Mouse (Mus musculus) stomach, postnatal 0 days (tissue): ENCODE results near the gene Nek4. TPM values are rescaled to one million over a fixed set of nuclear protein-coding genes. Genes with fewer than 3 reads are reported as not detected.

Source experiments
- ATAC-seq: fragments of 200-750 bp; cut with Nextera tagmentation; 2 replicates; pipeline ENCODE4 v1.8.0; 2017; ENCODE audit not compliant: low FRiP score, low TSS enrichment
- DNase-seq: peaks from one replicate; pipeline ENCODE4 v3.0.0-alpha.2; 2016; ENCODE audit warnings: low spot score
- H3K27ac ChIP-seq: fragments of 300-500 bp; sonication (generic); replicated peaks from 2 replicates; pipeline ENCODE4 v1.5.1; 2014; ENCODE audit warnings: mild to moderate bottlenecking, control low read depth
- H3K27me3 ChIP-seq: fragments of 300-500 bp; sonication (generic); 2 replicates; pipeline ENCODE4 v1.6.1; 2014; ENCODE audit warnings: low read length; ENCODE audit not compliant: control insufficient read depth, insufficient read depth
- H3K36me3 ChIP-seq: fragments of 300-500 bp; sonication (generic); 2 replicates; pipeline ENCODE4 v1.6.1; 2014; ENCODE audit warnings: low read length, mixed read lengths; ENCODE audit not compliant: control insufficient read depth, insufficient read depth
- H3K4me1 ChIP-seq: fragments of 300-500 bp; sonication (generic); replicated peaks from 2 replicates; pipeline ENCODE4 v1.6.1; 2014; ENCODE audit warnings: antibody characterized with exemption; ENCODE audit not compliant: control insufficient read depth, insufficient read depth
- H3K4me2 ChIP-seq: fragments of 300-500 bp; sonication (generic); replicated peaks from 2 replicates; pipeline ENCODE4 v1.6.1; 2014; ENCODE audit warnings: low read depth, mild to moderate bottlenecking, control low read depth, moderate library complexity
- H3K4me3 ChIP-seq: fragments of 300-500 bp; sonication (generic); 2 replicates; pipeline ENCODE4 v1.5.1; 2014; ENCODE audit warnings: low read depth, low read length, control low read depth
- H3K9ac ChIP-seq: fragments of 300-500 bp; sonication (generic); 2 replicates; pipeline ENCODE4 v1.6.1; 2014; ENCODE audit warnings: mild to moderate bottlenecking, low read length, control low read depth, mixed read lengths
- H3K9me3 ChIP-seq: fragments of 300-500 bp; sonication (generic); 2 replicates; pipeline ENCODE4 v1.6.1; 2016; ENCODE audit warnings: low read length; ENCODE audit not compliant: control insufficient read depth
- CTCF ChIP-seq: IDR thresholded peaks from 2 replicates; pipeline ENCODE4 v1.5.1; 2016; ENCODE audit warnings: antibody characterized with exemption, low read depth, mild to moderate bottlenecking, moderate library complexity
- EP300 ChIP-seq: optimal IDR thresholded peaks from 2 replicates; pipeline ENCODE3; 2016; ENCODE audit warnings: antibody characterized with exemption
- WGBS: fragments of 180-500 bp; shearing (Covaris S2); extraction: QIAGEN DNeasy Blood & Tissue Kit; methylation state at CpG from one replicate; pipeline ENCODE4 v1.1.7; 2014; 5-methylcytosine and 5-hydroxymethylcytosine counted together
- polyA plus RNA-seq: library from polyadenylated mRNA; unstranded; fragments of >200 nt; fragmentation: Nextera tagmentation; extraction: Ambion mirVana; gene quantifications from 2 replicates; pipeline ENCODE4 v1.2.1, GENCODE M21; 2015

Nek4 gene
- polyA plus RNA-seq, 1 experiment from 2014 or later, result 4.1 TPM

- WGBS, result 70% methylated on average over 3 of the region's 3 CpGs
- Histone ChIP-seq H3K9ac (no peak overlapping the region), H3K27me3 (no peaks in the 10 kb centered on the region), H3K4me2 (no peak overlapping the region), H3K27ac (no peak overlapping the region), H3K4me3 (no peak overlapping the region), H3K4me1 (no peaks in the 10 kb centered on the region), H3K9me3 (no peaks in the 10 kb centered on the region), H3K36me3 (no peaks in the 10 kb centered on the region)
- TF ChIP-seq EP300, result no peak
- TF ChIP-seq CTCF, result no peak
- no peak for DNase-seq
- no peak for ATAC-seq
Observed at GRCm38 (mm10) chr14:30976222-30976621, 25.0 kb downstream of the Nek4 start.

GRCm38 (mm10) chr14:30996417-30996816 is 45.2 kb downstream of the Nek4 start:
- Histone ChIP-seq H3K4me2 (no peak overlapping the region), H3K9ac (no peak overlapping the region), H3K9me3 (no peaks in the 10 kb centered on the region), H3K27ac (no peak overlapping the region), H3K4me1 (no peaks in the 10 kb centered on the region), H3K27me3 (no peaks in the 10 kb centered on the region), H3K36me3 (no peaks in the 10 kb centered on the region; the same call in 1 of the 2 replicates), H3K4me3 (no peak overlapping the region)
- ATAC-seq (no peak), DNase-seq (no peak)
- TF ChIP-seq CTCF (no peak), EP300 (no peak)

GRCm38 (mm10) chr14:31000356-31000755 is 49.2 kb downstream of the Nek4 start:
- H3K27me3 ChIP-seq, result no peaks in the 10 kb centered on the region
- H3K9me3 ChIP-seq, result no peaks in the 10 kb centered on the region
- H3K4me1 ChIP-seq, result no peaks in the 10 kb centered on the region
- no peak for ATAC-seq
- peak overlapping the region; percentile 94 for H3K9ac ChIP-seq
- TF ChIP-seq EP300 (no peak), CTCF (no peak)
- H3K27ac ChIP-seq, result peak overlapping the region; percentile 96; the same call in 1 of the 2 replicates
- DNase-seq, result no peak
- H3K36me3 ChIP-seq, result no peaks in the 10 kb centered on the region; the same call in 1 of the 2 replicates
- peak overlapping the region; percentile 84 for H3K4me3 ChIP-seq
- peak overlapping the region; percentile 71 for H3K4me2 ChIP-seq
- WGBS, result 42% methylated on average over 10 of the region's 10 CpGs

- Histone ChIP-seq H3K9me3 (no peaks in the 10 kb centered on the region), H3K4me3 (peak overlapping the region; percentile 84), H3K36me3 (no peaks in the 10 kb centered on the region; the same call in 1 of the 2 replicates), H3K9ac (peak overlapping the region; percentile 94), H3K4me1 (no peaks in the 10 kb centered on the region), H3K27me3 (no peaks in the 10 kb centered on the region), H3K4me2 (peak overlapping the region; percentile 71), H3K27ac (peak overlapping the region; percentile 96)
- DNase-seq (no peak), ATAC-seq (no peak)
- under 1% methylated on average over 21 of the region's 21 CpGs for WGBS
- TF ChIP-seq CTCF, result no peak
- TF ChIP-seq EP300, result no peak
Observed at GRCm38 (mm10) chr14:31000816-31001306, 49.7 kb downstream of the Nek4 start.

- TF ChIP-seq CTCF (no peak), EP300 (no peak)
- Histone ChIP-seq H3K36me3 (no peaks in the 10 kb centered on the region; the same call in 1 of the 2 replicates), H3K27ac (peak within 1 kb of the TSS; percentile 96), H3K4me3 (peak within 1 kb of the TSS; percentile 84), H3K9me3 (no peaks in the 10 kb centered on the region), H3K9ac (peak within 1 kb of the TSS; percentile 94), H3K27me3 (no peaks in the 10 kb centered on the region), H3K4me2 (peak within 1 kb of the TSS; percentile 71), H3K4me1 (no peaks in the 10 kb centered on the region)
- DNase-seq (peak; percentile 91), ATAC-seq (peak; percentile 94)
- under 1% methylated on average over 74 of the region's 84 CpGs for WGBS
Observed at GRCm38 (mm10) chr14:31001307-31002205, 50.4 kb downstream of the Nek4 start, which contains the start of the genes Glt8d1 and Spcs1. TSS of gene Glt8d1 (plus strand) at chr14:31001400. TSS of gene Spcs1 (minus strand) at chr14:31001672.

- DNase-seq (no peak), ATAC-seq (no peak)
- Histone ChIP-seq H3K4me3 (no peak overlapping the region), H3K4me2 (no peak overlapping the region), H3K27me3 (no peaks in the 10 kb centered on the region), H3K9me3 (no peaks in the 10 kb centered on the region), H3K9ac (no peak overlapping the region), H3K27ac (no peak overlapping the region), H3K4me1 (no peaks in the 10 kb centered on the region), H3K36me3 (peaks cover 5% of the 10 kb centered on the region; the same call in 1 of the 2 replicates)
- 67% methylated on average over 2 of the region's 2 CpGs for WGBS
- TF ChIP-seq EP300, result no peak
- TF ChIP-seq CTCF, result no peak
Observed at GRCm38 (mm10) chr14:31004527-31004926, 53.4 kb downstream of the Nek4 start.
